Mouse (Mus musculus): ENCODE results near the gene Gcdh.
A peak's percentile ranks its signal among the peaks of the same experiment; 100 is the strongest.

Gene Gcdh

DNA sequence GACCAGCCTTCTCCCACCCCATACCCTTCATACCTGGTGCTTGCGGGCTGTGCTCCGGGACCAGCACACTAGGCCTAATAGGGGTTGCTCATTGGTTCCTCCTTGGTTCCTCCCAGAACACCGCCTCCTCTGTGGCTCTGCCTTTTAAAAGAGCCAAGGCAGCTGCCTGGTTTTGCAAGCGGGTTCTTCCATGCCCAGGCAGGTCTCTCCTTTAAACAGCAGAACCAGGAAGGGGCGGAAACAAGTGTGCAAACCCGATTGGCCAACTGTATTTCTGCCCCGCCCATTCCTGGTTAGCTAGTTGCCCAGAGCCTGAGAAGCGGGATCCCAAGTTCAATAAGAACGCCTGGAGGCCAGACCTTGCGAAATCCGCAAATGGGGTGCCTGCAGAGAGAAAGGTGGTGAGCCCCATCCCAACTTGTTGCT is at the start of gene Gcdh:
Gcdh (minus strand) TSS at position 213 of the 426 bp plus-strand sequence.
- Histone ChIP-seq H3K36me3 (ENCODE audit: insufficient read depth, low read length) (peaks cover 43% of the 10 kb centered on the region), H3K4me1 (replicated peaks; ENCODE audit: low read depth, low read length) (peaks cover 31% of the 10 kb centered on the region), H3K4me3 (replicated peaks; ENCODE audit: low read length) (peak within 1 kb of the TSS; percentile 90), H3K27me3 (ENCODE audit: insufficient read depth, low read length) (no peaks in the 10 kb centered on the region), H3K9me3 (ENCODE audit: low read length) (no peaks in the 10 kb centered on the region)
- TF ChIP-seq NANOG (IDR thresholded peaks at IDR 0.05; ENCODE audit: borderline replicate concordance, low read length), result no peak
- TF ChIP-seq CTCF (conservative IDR thresholded peaks at IDR 0.05; ENCODE audit: low read length), result no peak
- TF ChIP-seq POU5F1 (IDR thresholded peaks at IDR 0.05; ENCODE audit: borderline replicate concordance, low read length), result no peak

GRCm38 (mm10) chr8:84937620-84938485 is 44.1 kb upstream of the Gcdh start:
- 0 out of 2 replicates have a peak, but pooled peaks have one; percentile 3 for TF ChIP-seq CTCF (conservative IDR thresholded peaks at IDR 0.05; ENCODE audit: low read length)
- TF ChIP-seq NANOG (IDR thresholded peaks at IDR 0.05; ENCODE audit: borderline replicate concordance, low read length), result no peak
- H3K27me3 ChIP-seq (ENCODE audit: insufficient read depth, low read length), result peaks cover 49% of the 10 kb centered on the region
- no peaks in the 10 kb centered on the region for H3K36me3 ChIP-seq (ENCODE audit: insufficient read depth, low read length)
- peak overlapping the region; percentile 91 for H3K4me3 ChIP-seq (replicated peaks; ENCODE audit: low read length)
- peaks cover 30% of the 10 kb centered on the region for H3K4me1 ChIP-seq (replicated peaks; ENCODE audit: low read depth, low read length)
- no peaks in the 10 kb centered on the region for H3K9me3 ChIP-seq (ENCODE audit: low read length)

DNA sequence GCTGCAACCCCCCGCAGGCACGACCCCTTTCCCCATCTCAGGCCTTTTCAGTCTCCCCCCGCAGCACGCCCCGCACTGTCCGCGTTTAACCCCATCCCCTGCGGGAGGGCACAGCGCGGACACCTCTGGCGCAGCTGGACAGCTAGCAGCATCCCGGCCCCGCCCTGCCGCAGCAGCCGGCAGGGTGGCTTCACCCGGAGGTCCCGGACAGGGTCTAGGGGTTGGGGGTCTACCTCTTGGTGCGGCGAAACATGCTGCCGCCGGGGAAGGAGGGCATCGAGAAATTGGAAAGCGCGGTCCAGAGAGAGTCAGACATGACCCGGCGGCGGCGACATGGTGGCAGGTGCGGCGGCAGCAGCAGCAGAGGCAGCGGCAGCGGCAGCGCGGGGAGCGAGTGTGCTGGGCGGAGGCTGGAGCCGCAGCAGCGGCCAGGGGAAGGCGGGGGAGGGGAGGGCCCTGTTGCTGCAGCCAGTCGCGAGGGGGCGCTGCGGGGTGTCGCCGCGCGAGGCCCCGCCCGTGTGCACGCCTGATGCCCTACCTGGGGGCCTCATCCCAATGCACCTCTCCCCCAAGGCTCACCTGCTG is 43.3 kb upstream of the Gcdh start, which contains the start of gene Mast1:
Mast1 (minus strand) TSS at position 398 of the 585 bp plus-strand sequence.
- Histone ChIP-seq H3K4me1 (replicated peaks; ENCODE audit: low read depth, low read length) (peaks cover 30% of the 10 kb centered on the region), H3K9me3 (ENCODE audit: low read length) (no peaks in the 10 kb centered on the region), H3K36me3 (ENCODE audit: insufficient read depth, low read length) (no peaks in the 10 kb centered on the region), H3K27me3 (ENCODE audit: insufficient read depth, low read length) (peaks cover 55% of the 10 kb centered on the region), H3K4me3 (replicated peaks; ENCODE audit: low read length) (peak within 1 kb of the TSS; percentile 91)
- TF ChIP-seq CTCF (conservative IDR thresholded peaks at IDR 0.05; ENCODE audit: low read length) (no peak), NANOG (IDR thresholded peaks at IDR 0.05; ENCODE audit: borderline replicate concordance, low read length) (no peak), POU5F1 (IDR thresholded peaks at IDR 0.05; ENCODE audit: borderline replicate concordance, low read length) (no peak)

- H3K9me3 ChIP-seq (ENCODE audit: low read length), result no peaks in the 10 kb centered on the region
- no peaks in the 10 kb centered on the region for H3K36me3 ChIP-seq (ENCODE audit: insufficient read depth, low read length)
Measured at GRCm38 (mm10) chr8:84936041-84936961, 42.6 kb upstream of the Gcdh start.

GRCm38 (mm10) chr8:84935489-84935888 is 41.8 kb upstream of the Gcdh start:
- no peak for TF ChIP-seq POU5F1 (IDR thresholded peaks at IDR 0.05; ENCODE audit: borderline replicate concordance, low read length)
- no peak for TF ChIP-seq NANOG (IDR thresholded peaks at IDR 0.05; ENCODE audit: borderline replicate concordance, low read length)
- TF ChIP-seq CTCF (conservative IDR thresholded peaks at IDR 0.05; ENCODE audit: low read length), result no peak
- peaks cover 61% of the 10 kb centered on the region for H3K27me3 ChIP-seq (ENCODE audit: insufficient read depth, low read length)
- H3K4me3 ChIP-seq (replicated peaks; ENCODE audit: low read length), result peak overlapping the region; percentile 50
- H3K4me1 ChIP-seq (replicated peaks; ENCODE audit: low read depth, low read length), result peaks cover 30% of the 10 kb centered on the region
- H3K36me3 ChIP-seq (ENCODE audit: insufficient read depth, low read length), result no peaks in the 10 kb centered on the region
- H3K9me3 ChIP-seq (ENCODE audit: low read length), result no peaks in the 10 kb centered on the region

More at GRCm38 (mm10) chr8:84936041-84936961, 42.6 kb upstream of the Gcdh start:
- peak overlapping the region; percentile 91 for H3K4me3 ChIP-seq (replicated peaks; ENCODE audit: low read length)
- H3K27me3 ChIP-seq (ENCODE audit: insufficient read depth, low read length), result peaks cover 61% of the 10 kb centered on the region
- TF ChIP-seq CTCF (conservative IDR thresholded peaks at IDR 0.05; ENCODE audit: low read length), result no peak
- TF ChIP-seq POU5F1 (IDR thresholded peaks at IDR 0.05; ENCODE audit: borderline replicate concordance, low read length), result no peak
- TF ChIP-seq NANOG (IDR thresholded peaks at IDR 0.05; ENCODE audit: borderline replicate concordance, low read length), result no peak
- H3K4me1 ChIP-seq (replicated peaks; ENCODE audit: low read depth, low read length), result peaks cover 30% of the 10 kb centered on the region

- Histone ChIP-seq H3K4me3 (replicated peaks; ENCODE audit: low read length) (peak overlapping the region; percentile 50), H3K36me3 (ENCODE audit: insufficient read depth, low read length) (no peaks in the 10 kb centered on the region), H3K27me3 (ENCODE audit: insufficient read depth, low read length) (peaks cover 65% of the 10 kb centered on the region), H3K4me1 (replicated peaks; ENCODE audit: low read depth, low read length) (peaks cover 30% of the 10 kb centered on the region), H3K9me3 (ENCODE audit: low read length) (no peaks in the 10 kb centered on the region)
- TF ChIP-seq CTCF (conservative IDR thresholded peaks at IDR 0.05; ENCODE audit: low read length) (no peak), NANOG (IDR thresholded peaks at IDR 0.05; ENCODE audit: borderline replicate concordance, low read length) (no peak), POU5F1 (IDR thresholded peaks at IDR 0.05; ENCODE audit: borderline replicate concordance, low read length) (no peak)
Measured at GRCm38 (mm10) chr8:84934860-84935259, 41.1 kb upstream of the Gcdh start.

DNA sequence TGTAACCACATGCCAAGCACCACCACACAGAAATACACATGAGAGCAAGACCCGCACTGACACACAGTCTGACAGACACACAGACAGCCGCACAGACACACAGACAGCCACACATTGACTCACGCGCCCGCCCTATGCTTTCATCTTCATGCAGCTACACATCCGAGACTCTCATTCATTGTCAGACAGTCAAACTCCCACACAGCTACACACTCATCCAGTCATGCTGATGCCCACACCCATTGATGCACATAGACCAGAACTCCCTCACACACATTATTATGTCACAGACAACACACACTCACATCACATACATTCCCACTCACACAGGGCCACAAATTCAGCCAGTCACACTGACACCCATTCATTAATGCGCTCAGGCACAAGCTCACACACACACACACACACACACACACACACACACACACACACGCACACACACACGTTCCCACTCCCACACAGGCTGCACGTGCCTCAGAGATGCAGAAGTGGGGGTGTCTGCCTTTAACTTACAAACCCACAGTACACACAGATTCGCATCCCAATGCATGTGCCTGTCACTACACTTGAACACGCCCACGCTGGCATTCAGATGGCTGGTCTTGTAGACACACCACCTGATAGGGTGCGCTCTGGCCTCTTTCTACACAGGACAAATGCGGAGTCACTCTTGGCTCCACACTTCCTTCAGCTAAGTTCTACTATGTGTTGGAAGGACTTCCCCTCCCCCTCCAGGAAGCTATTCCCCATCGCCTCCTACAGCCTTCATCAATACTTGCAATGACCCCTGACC is 40.2 kb upstream of the Gcdh start:
- 0 out of 2 replicates have a peak overlapping the region, but pooled peaks have one; percentile 50 for H3K4me3 ChIP-seq (replicated peaks; ENCODE audit: low read length)
- H3K9me3 ChIP-seq (ENCODE audit: low read length), result no peaks in the 10 kb centered on the region
- no peaks in the 10 kb centered on the region for H3K36me3 ChIP-seq (ENCODE audit: insufficient read depth, low read length)
- H3K4me1 ChIP-seq (replicated peaks; ENCODE audit: low read depth, low read length), result peaks cover 37% of the 10 kb centered on the region
- peaks cover 74% of the 10 kb centered on the region for H3K27me3 ChIP-seq (ENCODE audit: insufficient read depth, low read length)
- TF ChIP-seq POU5F1 (IDR thresholded peaks at IDR 0.05; ENCODE audit: borderline replicate concordance, low read length) (no peak), CTCF (conservative IDR thresholded peaks at IDR 0.05; ENCODE audit: low read length) (no peak), NANOG (IDR thresholded peaks at IDR 0.05; ENCODE audit: borderline replicate concordance, low read length) (no peak)

Measured in E14TG2a.4 (cell line).